Mouse (Mus musculus): Measurements from ENCODE around the gene Atp12a. TPM values are rescaled to one million over a fixed set of nuclear protein-coding genes. Genes with fewer than 3 reads are reported as not detected.

Gene Atp12a
- polyA plus RNA-seq, 1 experiment = 0.01 TPM

- Histone ChIP-seq H3K79me3 (ENCODE audit: low read depth) (no peaks in the 10 kb centered on the region), H3K36me3 (ENCODE audit: control insufficient read depth, insufficient read depth) (no peaks in the 10 kb centered on the region), H3K4me3 (ENCODE audit: insufficient read depth, poor library complexity, severe bottlenecking) (no peak overlapping the region), H3K79me2 (ENCODE audit: control insufficient read depth, insufficient read depth) (no peaks in the 10 kb centered on the region), H3ac (ENCODE audit: control insufficient read depth, insufficient read length, low read depth) (no peak overlapping the region), H3K27me3 (ENCODE audit: control insufficient read depth, insufficient read depth, insufficient read length) (peaks cover 3% of the 10 kb centered on the region)
- TF ChIP-seq CEBPB (IDR thresholded peaks at IDR 0.05; ENCODE audit: low read depth) (no peak), USF1 (IDR thresholded peaks at IDR 0.05; ENCODE audit: low read depth) (no peak), MAX (IDR thresholded peaks at IDR 0.05) (no peak), FOSL1 (IDR thresholded peaks at IDR 0.05; ENCODE audit: insufficient read depth, low read length, poor library complexity, severe bottlenecking) (no peak), CTCF (IDR thresholded peaks at IDR 0.05; ENCODE audit: control insufficient read depth, insufficient read depth, insufficient read length) (no peak), MYOD1 (IDR thresholded peaks at IDR 0.05; ENCODE audit: control insufficient read depth, insufficient read length, low read depth) (no peak), MYOG (IDR thresholded peaks at IDR 0.05; ENCODE audit: control insufficient read depth, extremely low read depth, insufficient read length) (no peak)
Measured at GRCm38 (mm10) chr14:56334437-56334836, 30.4 kb upstream of the Atp12a start.

GRCm38 (mm10) chr14:56336032-56336431, 28.8 kb upstream of the Atp12a start:
- Histone ChIP-seq H3K27me3 (ENCODE audit: control insufficient read depth, insufficient read depth, insufficient read length) (peaks cover 3% of the 10 kb centered on the region), H3K79me3 (ENCODE audit: low read depth) (no peaks in the 10 kb centered on the region), H3K36me3 (ENCODE audit: control insufficient read depth, insufficient read depth) (no peaks in the 10 kb centered on the region), H3K79me2 (ENCODE audit: control insufficient read depth, insufficient read depth) (no peaks in the 10 kb centered on the region), H3K4me3 (ENCODE audit: insufficient read depth, poor library complexity, severe bottlenecking) (no peak overlapping the region), H3ac (ENCODE audit: control insufficient read depth, insufficient read length, low read depth) (no peak overlapping the region)
- no peak for TF ChIP-seq FOSL1 (IDR thresholded peaks at IDR 0.05; ENCODE audit: insufficient read depth, low read length, poor library complexity, severe bottlenecking)
- no peak for TF ChIP-seq MAX (IDR thresholded peaks at IDR 0.05)
- TF ChIP-seq CEBPB (IDR thresholded peaks at IDR 0.05; ENCODE audit: low read depth) = no peak
- no peak for TF ChIP-seq MYOD1 (IDR thresholded peaks at IDR 0.05; ENCODE audit: control insufficient read depth, insufficient read length, low read depth)
- TF ChIP-seq CTCF (IDR thresholded peaks at IDR 0.05; ENCODE audit: control insufficient read depth, insufficient read depth, insufficient read length) = no peak
- no peak for TF ChIP-seq MYOG (IDR thresholded peaks at IDR 0.05; ENCODE audit: control insufficient read depth, extremely low read depth, insufficient read length)
- TF ChIP-seq USF1 (IDR thresholded peaks at IDR 0.05; ENCODE audit: low read depth) = no peak

DNA sequence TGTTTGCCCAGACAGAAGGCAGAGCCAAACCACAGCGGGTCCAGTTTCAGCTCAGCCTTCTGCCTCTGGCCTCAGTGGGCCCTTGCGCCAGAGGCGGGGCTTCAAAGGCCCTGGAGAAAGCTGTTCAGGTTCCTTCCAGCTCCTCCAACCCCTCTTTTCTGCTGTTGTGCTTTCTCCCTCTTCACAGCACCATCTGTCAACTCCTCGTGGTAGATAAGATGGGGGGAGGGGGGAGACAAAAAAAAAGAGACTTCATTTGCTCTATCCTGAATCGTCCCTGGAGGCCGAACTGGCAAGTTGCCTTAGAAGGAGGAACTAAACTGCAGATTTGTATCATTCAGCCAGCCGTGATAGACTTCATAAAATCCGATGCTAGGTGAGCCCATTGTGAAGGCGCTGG, 27.8 kb upstream of the Atp12a start:
- Histone ChIP-seq H3K79me2 (ENCODE audit: control insufficient read depth, insufficient read depth) (no peaks in the 10 kb centered on the region), H3K79me3 (ENCODE audit: low read depth) (no peaks in the 10 kb centered on the region), H3K4me3 (ENCODE audit: insufficient read depth, poor library complexity, severe bottlenecking) (no peak overlapping the region), H3K27me3 (ENCODE audit: control insufficient read depth, insufficient read depth, insufficient read length) (peaks cover 3% of the 10 kb centered on the region), H3K36me3 (ENCODE audit: control insufficient read depth, insufficient read depth) (no peaks in the 10 kb centered on the region), H3ac (ENCODE audit: control insufficient read depth, insufficient read length, low read depth) (no peak overlapping the region)
- TF ChIP-seq MAX (IDR thresholded peaks at IDR 0.05) (no peak), CTCF (IDR thresholded peaks at IDR 0.05; ENCODE audit: control insufficient read depth, insufficient read depth, insufficient read length) (no peak), USF1 (IDR thresholded peaks at IDR 0.05; ENCODE audit: low read depth) (no peak), FOSL1 (IDR thresholded peaks at IDR 0.05; ENCODE audit: insufficient read depth, low read length, poor library complexity, severe bottlenecking) (no peak), MYOG (IDR thresholded peaks at IDR 0.05; ENCODE audit: control insufficient read depth, extremely low read depth, insufficient read length) (no peak), MYOD1 (IDR thresholded peaks at IDR 0.05; ENCODE audit: control insufficient read depth, insufficient read length, low read depth) (no peak)

- Histone ChIP-seq H3ac (ENCODE audit: control insufficient read depth, insufficient read length, low read depth) (no peak overlapping the region), H3K4me3 (ENCODE audit: insufficient read depth, poor library complexity, severe bottlenecking) (no peak overlapping the region), H3K36me3 (ENCODE audit: control insufficient read depth, insufficient read depth) (no peaks in the 10 kb centered on the region), H3K27me3 (ENCODE audit: control insufficient read depth, insufficient read depth, insufficient read length) (peaks cover 3% of the 10 kb centered on the region), H3K79me3 (ENCODE audit: low read depth) (no peaks in the 10 kb centered on the region), H3K79me2 (ENCODE audit: control insufficient read depth, insufficient read depth) (no peaks in the 10 kb centered on the region)
- TF ChIP-seq MAX (IDR thresholded peaks at IDR 0.05) (no peak), MYOG (IDR thresholded peaks at IDR 0.05; ENCODE audit: control insufficient read depth, extremely low read depth, insufficient read length) (no peak), CEBPB (IDR thresholded peaks at IDR 0.05; ENCODE audit: low read depth) (no peak), MYOD1 (IDR thresholded peaks at IDR 0.05; ENCODE audit: control insufficient read depth, insufficient read length, low read depth) (no peak), FOSL1 (IDR thresholded peaks at IDR 0.05; ENCODE audit: insufficient read depth, low read length, poor library complexity, severe bottlenecking) (no peak), USF1 (IDR thresholded peaks at IDR 0.05; ENCODE audit: low read depth) (no peak), CTCF (IDR thresholded peaks at IDR 0.05; ENCODE audit: control insufficient read depth, insufficient read depth, insufficient read length) (no peak)
Measured at GRCm38 (mm10) chr14:56337696-56338095, 27.2 kb upstream of the Atp12a start.

GRCm38 (mm10) chr14:56338882-56339442, 25.9 kb upstream of the Atp12a start:
- Histone ChIP-seq H3K79me3 (ENCODE audit: low read depth) (no peaks in the 10 kb centered on the region), H3K27me3 (ENCODE audit: control insufficient read depth, insufficient read depth, insufficient read length) (peaks cover 7% of the 10 kb centered on the region), H3K79me2 (ENCODE audit: control insufficient read depth, insufficient read depth) (no peaks in the 10 kb centered on the region), H3K36me3 (ENCODE audit: control insufficient read depth, insufficient read depth) (no peaks in the 10 kb centered on the region), H3K4me3 (ENCODE audit: insufficient read depth, poor library complexity, severe bottlenecking) (no peak overlapping the region), H3ac (ENCODE audit: control insufficient read depth, insufficient read length, low read depth) (no peak overlapping the region)
- no peak for TF ChIP-seq CEBPB (IDR thresholded peaks at IDR 0.05; ENCODE audit: low read depth)

DNA sequence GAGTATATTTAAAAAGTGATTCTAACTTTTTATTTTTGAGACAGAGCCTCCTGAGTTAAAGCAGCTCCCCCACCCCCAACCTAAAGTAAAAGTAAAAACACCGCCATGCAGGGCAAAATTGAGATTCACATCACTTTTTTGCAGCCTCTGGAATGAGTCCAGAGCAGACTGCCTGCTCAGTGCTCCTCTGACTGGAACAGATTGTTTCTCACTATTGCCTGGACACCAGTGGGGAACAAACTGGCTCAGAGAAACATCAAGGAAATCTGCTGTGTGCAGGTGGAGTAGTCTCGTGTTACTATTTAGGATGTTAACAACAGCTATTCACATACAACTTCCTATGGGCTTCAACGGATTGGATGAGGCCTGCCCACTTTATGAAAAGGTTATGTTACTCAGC, 16.2 kb upstream of the Atp12a start:
- Histone ChIP-seq H3K79me2 (ENCODE audit: control insufficient read depth, insufficient read depth) (no peaks in the 10 kb centered on the region), H3K79me3 (ENCODE audit: low read depth) (no peaks in the 10 kb centered on the region), H3ac (ENCODE audit: control insufficient read depth, insufficient read length, low read depth) (no peak overlapping the region), H3K36me3 (ENCODE audit: control insufficient read depth, insufficient read depth) (no peaks in the 10 kb centered on the region), H3K27me3 (ENCODE audit: control insufficient read depth, insufficient read depth, insufficient read length) (peaks cover 8% of the 10 kb centered on the region), H3K4me3 (ENCODE audit: insufficient read depth, poor library complexity, severe bottlenecking) (no peak overlapping the region)
- TF ChIP-seq CEBPB (IDR thresholded peaks at IDR 0.05; ENCODE audit: low read depth) = no peak
- TF ChIP-seq FOSL1 (IDR thresholded peaks at IDR 0.05; ENCODE audit: insufficient read depth, low read length, poor library complexity, severe bottlenecking) = no peak
- TF ChIP-seq USF1 (IDR thresholded peaks at IDR 0.05; ENCODE audit: low read depth) = no peak
- TF ChIP-seq MYOD1 (IDR thresholded peaks at IDR 0.05; ENCODE audit: control insufficient read depth, insufficient read length, low read depth) = no peak
- no peak for TF ChIP-seq CTCF (IDR thresholded peaks at IDR 0.05; ENCODE audit: control insufficient read depth, insufficient read depth, insufficient read length)
- no peak for TF ChIP-seq MAX (IDR thresholded peaks at IDR 0.05)
- no peak for TF ChIP-seq MYOG (IDR thresholded peaks at IDR 0.05; ENCODE audit: control insufficient read depth, extremely low read depth, insufficient read length)

Measured in C2C12 (cell line).